Mouse (Mus musculus) MEL (cell line): Measurements from ENCODE around the gene Gdf1.

Source experiments
- CHD1 ChIP-seq: IDR thresholded peaks from 2 replicates; pipeline ENCODE4 v1.6.1; 2012; ENCODE audit warnings: low read depth, mild to moderate bottlenecking, inconsistent platforms, low read length, improper control_type of control experiment
- CTCF ChIP-seq, 3 experiments: IDR thresholded peaks in 2 of 3; conservative IDR thresholded peaks in 1 of 3; 2 replicates each; pipeline ENCODE4 v1.5.1; 2011 to 2012; ENCODE audit warnings: low read length in 3 of 3, low read depth in 2 of 3, mild to moderate bottlenecking in 2 of 3, improper control_type of control experiment in 1 of 3, inconsistent platforms in 1 of 3, mixed read lengths in 1 of 3, moderate library complexity in 1 of 3; ENCODE audit not compliant: control insufficient read depth in 1 of 3, insufficient read depth in 1 of 3, poor library complexity in 1 of 3, severe bottlenecking in 1 of 3
- EP300 ChIP-seq, 2 experiments: IDR thresholded peaks; 2 replicates each; pipeline ENCODE4 v1.6.1; 2011; ENCODE audit warnings: improper control_type of control experiment in 2 of 2, low read length in 2 of 2, low read depth in 1 of 2, mild to moderate bottlenecking in 1 of 2
- POLR2A ChIP-seq, 2 experiments: IDR thresholded peaks; 2 replicates each; pipeline ENCODE4 v1.6.1; 2011 to 2012; ENCODE audit warnings: low read length in 2 of 2, mild to moderate bottlenecking in 2 of 2, control low read depth in 1 of 2, improper control_type of control experiment in 1 of 2, low read depth in 1 of 2, moderate library complexity in 1 of 2; ENCODE audit not compliant: control insufficient read depth in 1 of 2, insufficient read depth in 1 of 2, poor library complexity in 1 of 2
- RAD21 ChIP-seq: IDR thresholded peaks from 2 replicates; pipeline ENCODE4 v1.6.1; 2011; ENCODE audit warnings: mild to moderate bottlenecking, low read depth, low read length, improper control_type of control experiment
- RCOR1 ChIP-seq: IDR thresholded peaks from 2 replicates; pipeline ENCODE4 v1.6.1; 2012; ENCODE audit warnings: low read depth, mild to moderate bottlenecking, inconsistent platforms, low read length, improper control_type of control experiment
- SIN3A ChIP-seq: IDR thresholded peaks from 2 replicates; pipeline ENCODE4 v1.6.1; 2012; ENCODE audit warnings: low read length, improper control_type of control experiment, inconsistent platforms
- TAL1 ChIP-seq: IDR thresholded peaks from 2 replicates; pipeline ENCODE4 v1.6.1; 2012; ENCODE audit warnings: mild to moderate bottlenecking, inconsistent platforms, low read length, moderate library complexity, mixed read lengths
- TBP ChIP-seq: IDR thresholded peaks from 2 replicates; pipeline ENCODE4 v1.8.0; 2011; ENCODE audit warnings: low read depth, low read length, improper control_type of control experiment
- TCF12 ChIP-seq: IDR thresholded peaks from 2 replicates; pipeline ENCODE4 v1.6.1; 2014; ENCODE audit warnings: low read depth, mild to moderate bottlenecking, inconsistent platforms, low read length, improper control_type of control experiment, moderate library complexity

- TF ChIP-seq CTCF (IDR thresholded peaks at IDR 0.05 in 2 of 3, conservative IDR thresholded peaks at IDR 0.05 in 1 of 3; ENCODE audit: control insufficient read depth in 1 of 3, insufficient read depth in 1 of 3, low read depth in 2 of 3, low read length in 3 of 3, poor library complexity in 1 of 3, severe bottlenecking in 1 of 3) (no peak), TBP (no peak), RAD21 (no peak), TCF12 (no peak), RCOR1 (no peak), EP300 (IDR thresholded peaks at IDR 0.05; ENCODE audit: low read depth in 1 of 2, low read length in 2 of 2) (no peak), CHD1 (no peak), SIN3A (no peak), POLR2A (IDR thresholded peaks at IDR 0.05; ENCODE audit: control insufficient read depth in 1 of 2, insufficient read depth in 1 of 2, low read depth in 1 of 2, low read length in 2 of 2, poor library complexity in 1 of 2) (no peak), TAL1 (no peak)
These were observed 14.7 kb downstream of the Gdf1 start for GRCm38 (mm10) chr8:70344279-70344678.
